28 mouse cellular contexts compared by ENCODE assay signal in genomic region chr16:96661073-96661472, GRCm38 (mm10).
DNase-seq lines count a peak whose midpoint lies in the region; ATAC-seq and TF ChIP-seq lines count a peak whose summit lies in the region.
"Had no signal": no experiment of that assay in that cellular context is flagged by ENCODE, and none has a peak within 500 bp of the region (broad histone marks: within the 10 kb centered on the region; RNA-seq: fewer than 3 reads in every experiment).

No protein-coding gene starts in this region.

- no peak for TF ChIP-seq EP300 in heart, adult 2 months (IDR thresholded peaks at IDR 0.05; ENCODE audit: insufficient read depth, low read depth, low read length)
- no peak for TF ChIP-seq EP300 in CH12.LX (IDR thresholded peaks at IDR 0.05; ENCODE audit: low read length)

- TF ChIP-seq RAD21 in CH12.LX (IDR thresholded peaks at IDR 0.05; ENCODE audit: low read depth, low read length) = peak; percentile 55

- no peak overlapping the region for H3K27ac ChIP-seq in heart, adult 2 months
- H3K27ac ChIP-seq in heart, embryonic 10.5 days = no peak overlapping the region
- no peak overlapping the region for H3K27ac ChIP-seq in intestine, postnatal 0 days (ENCODE audit: low read depth, low read length)
- H3K27ac ChIP-seq in intestine, embryonic 16.5 days (ENCODE audit: low read length) = no peak overlapping the region
- H3K27ac ChIP-seq in left cerebral cortex, adult 2 months = no peak overlapping the region
- no peak overlapping the region for H3K27ac ChIP-seq in CH12.LX (ENCODE audit: insufficient read depth, low read depth)
- H3K27ac ChIP-seq: embryonic facial prominence, embryonic 10.5 days; embryonic facial prominence, embryonic 13.5 days; forebrain, embryonic 12.5 days; forebrain, embryonic 15.5 days; hindbrain, embryonic 12.5 days had no signal

- intact Hi-C loops in heart, adult 2 months (cut with DNase I) = no loop called here
- intact Hi-C loops in left cerebral cortex, adult 2 months (cut with DNase I) = loop anchor here (10.0 kb wide), 1 partner anchor 456 kb away; the partner anchor contains the start of gene Sh3bgr

- TF ChIP-seq POLR2A in heart, adult 2 months (IDR thresholded peaks at IDR 0.05; ENCODE audit: insufficient read depth, low read depth, low read length) = no peak
- TF ChIP-seq POLR2A in CH12.LX (IDR thresholded peaks at IDR 0.05; ENCODE audit: low read depth, low read length) = no peak

- WGBS in heart, adult 2 months = 78% methylated on average over 3 of the region's 3 CpGs
- WGBS in heart, embryonic 10.5 days = 78% methylated on average over 3 of the region's 3 CpGs
- 89% methylated on average over 3 of the region's 3 CpGs for WGBS in intestine, postnatal 0 days
- WGBS in intestine, embryonic 16.5 days = 78% methylated on average over 3 of the region's 3 CpGs

- H3K79me2 ChIP-seq in heart, adult 2 months (replicated peaks; ENCODE audit: control insufficient read depth, insufficient read depth, low read length) = no peaks in the 10 kb centered on the region
- no peaks in the 10 kb centered on the region for H3K79me2 ChIP-seq in CH12.LX (replicated peaks; ENCODE audit: control insufficient read depth, extremely low read depth, insufficient read depth, poor library complexity, severe bottlenecking)

- no peak overlapping the region for H3K9ac ChIP-seq in heart, adult 2 months (ENCODE audit: low read depth, low read length)
- H3K9ac ChIP-seq in intestine, postnatal 0 days (ENCODE audit: low read depth, low read length) = no peak overlapping the region
- no peak overlapping the region for H3K9ac ChIP-seq in intestine, embryonic 16.5 days (ENCODE audit: low read depth, low read length)
- H3K9ac ChIP-seq in CH12.LX (ENCODE audit: insufficient read depth, low read depth) = no peak overlapping the region
- H3K9ac ChIP-seq: embryonic facial prominence, embryonic 13.5 days; forebrain, embryonic 12.5 days; forebrain, embryonic 15.5 days; hindbrain, embryonic 12.5 days had no signal

- TF ChIP-seq CTCF in heart, adult 2 months (IDR thresholded peaks at IDR 0.05) = peak; percentile 30
- peak; percentile 10; the same call in 1 of the 2 replicates for TF ChIP-seq CTCF in intestine, postnatal 0 days (IDR thresholded peaks at IDR 0.05; ENCODE audit: low read depth)
- peak; percentile 11 for TF ChIP-seq CTCF in left cerebral cortex, adult 2 months (IDR thresholded peaks at IDR 0.05)
- peak in 1 of 2 experiments; percentile 64; a peak in 2 of 4 replicates for TF ChIP-seq CTCF in CH12.LX (conservative IDR thresholded peaks at IDR 0.05 in 1 of 2, IDR thresholded peaks at IDR 0.05 in 1 of 2; ENCODE audit: low read depth in 2 of 2, low read length in 2 of 2)

- no peak overlapping the region for H3K4me3 ChIP-seq in heart, adult 2 months
- H3K4me3 ChIP-seq in heart, embryonic 10.5 days = no peak overlapping the region
- no peak overlapping the region for H3K4me3 ChIP-seq in intestine, postnatal 0 days (ENCODE audit: low read depth, low read length)
- no peak overlapping the region for H3K4me3 ChIP-seq in intestine, embryonic 16.5 days (ENCODE audit: low read length)
- no peak overlapping the region for H3K4me3 ChIP-seq in left cerebral cortex, adult 2 months
- H3K4me3 ChIP-seq in CH12.LX (replicated peaks in 1 of 3; ENCODE audit: low read depth in 2 of 3, low read length in 2 of 3, poor library complexity in 1 of 3) = no peak overlapping the region
- H3K4me3 ChIP-seq: embryonic facial prominence, embryonic 10.5 days; embryonic facial prominence, embryonic 13.5 days; erythroblast, embryonic 14.5 days; forebrain, embryonic 12.5 days; forebrain, embryonic 15.5 days; hindbrain, embryonic 12.5 days had no signal

- no peaks in the 10 kb centered on the region for H3K36me3 ChIP-seq in heart, adult 2 months (ENCODE audit: control insufficient read depth, insufficient read depth, low read length)
- no peaks in the 10 kb centered on the region for H3K36me3 ChIP-seq in heart, embryonic 10.5 days
- no peaks in the 10 kb centered on the region for H3K36me3 ChIP-seq in intestine, postnatal 0 days (ENCODE audit: control insufficient read depth, insufficient read depth)
- no peaks in the 10 kb centered on the region for H3K36me3 ChIP-seq in intestine, embryonic 16.5 days (ENCODE audit: control insufficient read depth, insufficient read depth, low read length)
- no peaks in the 10 kb centered on the region for H3K36me3 ChIP-seq in CH12.LX (replicated peaks in 1 of 2; ENCODE audit: control insufficient read depth in 1 of 2, insufficient read depth in 1 of 2, low read length in 1 of 2)
- H3K36me3 ChIP-seq: embryonic facial prominence, embryonic 10.5 days; embryonic facial prominence, embryonic 13.5 days; forebrain, embryonic 12.5 days; forebrain, embryonic 15.5 days; hindbrain, embryonic 12.5 days had no signal

- in situ Hi-C loops in CH12.LX (cut with MboI; ENCODE audit: low pct_ligation_motif_present, low pct_unique_long_range_greater_than_20kb, low sequenced_read_pairs) = no loop called here

- no peak for ATAC-seq in intestine, postnatal 0 days
- no peak for ATAC-seq in intestine, embryonic 16.5 days
- ATAC-seq: activated CD4-positive, CD25-positive, alpha-beta regulatory T cell, adult 4 months; CD4-positive, CD25-positive, alpha-beta regulatory T cell, adult 4 months; forebrain, embryonic 15.5 days; hindbrain, embryonic 16.5 days; inflammation-experienced regulatory T-cells, adult 6 months had no signal

- H3K4me1 ChIP-seq in heart, adult 2 months (ENCODE audit: control insufficient read depth, insufficient read depth, low read length) = no peaks in the 10 kb centered on the region
- H3K4me1 ChIP-seq in heart, embryonic 10.5 days = no peaks in the 10 kb centered on the region
- H3K4me1 ChIP-seq in intestine, postnatal 0 days (replicated peaks; ENCODE audit: control insufficient read depth, insufficient read depth, low read length) = no peaks in the 10 kb centered on the region
- H3K4me1 ChIP-seq in intestine, embryonic 16.5 days (ENCODE audit: control insufficient read depth, insufficient read depth, low read length) = no peaks in the 10 kb centered on the region
- H3K4me1 ChIP-seq in CH12.LX (ENCODE audit: control insufficient read depth in 1 of 2, insufficient read depth in 2 of 2) = peaks cover 0 to 14% of the 10 kb centered on the region in 2 experiments; a peak in 2 of 4 replicates
- H3K4me1 ChIP-seq: embryonic facial prominence, embryonic 10.5 days; forebrain, embryonic 12.5 days; forebrain, embryonic 15.5 days; hindbrain, embryonic 12.5 days had no signal

- H3K4me2 ChIP-seq in intestine, postnatal 0 days (replicated peaks; ENCODE audit: low read depth) = no peak overlapping the region
- no peak overlapping the region for H3K4me2 ChIP-seq in intestine, embryonic 16.5 days (ENCODE audit: low read depth, low read length)
- no peak overlapping the region for H3K4me2 ChIP-seq in CH12.LX (ENCODE audit: insufficient read depth, low read depth, poor library complexity, severe bottlenecking)
- H3K4me2 ChIP-seq: embryonic facial prominence, embryonic 13.5 days; forebrain, embryonic 12.5 days; forebrain, embryonic 15.5 days; heart, embryonic 11.5 days; hindbrain, embryonic 12.5 days had no signal

- dilution Hi-C loops in CH12.LX (cut with MboI; ENCODE audit: extremely low pct_ligation_motif_present, extremely low pct_unique_long_range_greater_than_20kb, low sequenced_read_pairs) = no loop called here

- DNase-seq in heart, adult 2 months = no peak
- DNase-seq in heart, embryonic 10.5 days (ENCODE audit: low spot score) = no peak
- DNase-seq in left cerebral cortex, adult 2 months (ENCODE audit: extremely low spot score in 1 of 2, low spot score in 2 of 2) = no peak
- no peak for DNase-seq in left cerebral cortex, adult 11 months (ENCODE audit: low spot score)
- peak; percentile 34 for DNase-seq in CH12.LX (ENCODE audit: extremely low read depth)
- no peak for DNase-seq in thymus, postnatal 10 days (ENCODE audit: low spot score in 2 of 2)
- DNase-seq: adrenal gland, adult 8-10 months; adrenal gland, postnatal 25 days; cerebellum, adult 11-12 months; cerebellum, adult 8-10 months; cerebellum, postnatal 10 days; cerebellum, postnatal 36 days; embryo, embryonic 11 days; gastrocnemius, postnatal 14 days; heart, adult 18-20 months had no signal

- H3K27me3 ChIP-seq in heart, adult 2 months (ENCODE audit: control insufficient read depth, insufficient read depth, low read length) = no peaks in the 10 kb centered on the region
- H3K27me3 ChIP-seq in heart, embryonic 10.5 days (ENCODE audit: insufficient read depth, poor library complexity, severe bottlenecking) = no peaks in the 10 kb centered on the region
- no peaks in the 10 kb centered on the region for H3K27me3 ChIP-seq in intestine, postnatal 0 days (replicated peaks; ENCODE audit: control insufficient read depth, insufficient read depth, low read length)
- H3K27me3 ChIP-seq in intestine, embryonic 16.5 days (replicated peaks; ENCODE audit: control insufficient read depth, insufficient read depth, low read length) = no peaks in the 10 kb centered on the region
- H3K27me3 ChIP-seq in CH12.LX (replicated peaks) = no peaks in the 10 kb centered on the region
- H3K27me3 ChIP-seq: forebrain, embryonic 12.5 days; forebrain, embryonic 15.5 days; hindbrain, embryonic 12.5 days had no signal

- no peaks in the 10 kb centered on the region for H3K9me3 ChIP-seq in heart, embryonic 10.5 days
- no peaks in the 10 kb centered on the region for H3K9me3 ChIP-seq in intestine, postnatal 0 days (ENCODE audit: control insufficient read depth)
- no peaks in the 10 kb centered on the region for H3K9me3 ChIP-seq in intestine, embryonic 16.5 days (ENCODE audit: control insufficient read depth, low read length)
- no peaks in the 10 kb centered on the region for H3K9me3 ChIP-seq in CH12.LX (replicated peaks; ENCODE audit: low read length)
- H3K9me3 ChIP-seq: embryonic facial prominence, embryonic 10.5 days; embryonic facial prominence, embryonic 13.5 days; forebrain, embryonic 12.5 days; forebrain, embryonic 15.5 days; hindbrain, embryonic 12.5 days had no signal

TF ChIP-seq in CH12.LX, 34 proteins besides CTCF, POLR2A, EP300 and RAD21:
- TF ChIP-seq MAFK (IDR thresholded peaks at IDR 0.05; ENCODE audit: insufficient replicate concordance, low read length) (no peak), JUN (IDR thresholded peaks at IDR 0.05; ENCODE audit: insufficient read depth, low read depth, low read length) (no peak), KAT2A (IDR thresholded peaks at IDR 0.05; ENCODE audit: insufficient replicate concordance, low read length) (0 out of 2 replicates have a peak, but pooled peaks have one; percentile 15), SMC3 (IDR thresholded peaks at IDR 0.05; ENCODE audit: low read depth, low read length) (peak; percentile 62), MAZ (IDR thresholded peaks at IDR 0.05; ENCODE audit: low read depth, low read length) (no peak)
TF ChIP-seq in CH12.LX: peak in this region for 2.
